Mouse (Mus musculus): Measurements from ENCODE around the gene Taf6. TPM values are rescaled to one million over a fixed set of nuclear protein-coding genes. Genes with fewer than 3 reads are reported as not detected.
"Not testable (repeated sequence)": the region's sequence is repeated elsewhere in the genome, so short reads cannot be mapped to it uniquely, and the experiment has no call there.

The Taf6 gene
- 10 to 100 TPM; 33.9 to 42.1 (median 36.6) TPM for total RNA-seq (2022)

- peak; percentile 57 to 75 for DNase-seq (ENCODE audit: low spot score in 2 of 2)
These were observed at the start of gene Taf6, which contains the start of gene Cnpy4 for GRCm38 (mm10) chr5:138186950-138187638. TSS of gene Taf6 (minus strand) at chr5:138187451. TSS of gene Cnpy4 (plus strand) at chr5:138187485.

DNA sequence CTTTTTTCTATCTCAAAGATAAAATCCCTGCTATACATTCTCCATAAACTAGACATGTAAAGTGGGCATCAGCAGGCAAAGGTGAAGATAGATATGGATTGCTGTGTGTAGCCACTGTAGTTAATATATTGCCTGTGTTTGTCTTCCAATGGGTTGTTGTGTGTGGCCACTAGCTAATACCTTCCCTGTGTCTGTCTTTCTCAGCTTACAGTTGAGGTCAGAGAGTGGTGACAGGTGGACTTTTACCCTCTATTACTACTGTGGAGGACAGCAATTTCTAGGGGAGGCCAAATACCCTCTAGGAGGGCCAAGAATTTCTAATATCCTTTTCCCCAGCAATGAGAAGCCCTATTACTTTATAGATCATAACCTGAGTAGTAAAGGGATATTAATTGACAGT lies 47.0 kb upstream of the Taf6 start:
- no peak for DNase-seq (ENCODE audit: low spot score in 2 of 2)

DNA sequence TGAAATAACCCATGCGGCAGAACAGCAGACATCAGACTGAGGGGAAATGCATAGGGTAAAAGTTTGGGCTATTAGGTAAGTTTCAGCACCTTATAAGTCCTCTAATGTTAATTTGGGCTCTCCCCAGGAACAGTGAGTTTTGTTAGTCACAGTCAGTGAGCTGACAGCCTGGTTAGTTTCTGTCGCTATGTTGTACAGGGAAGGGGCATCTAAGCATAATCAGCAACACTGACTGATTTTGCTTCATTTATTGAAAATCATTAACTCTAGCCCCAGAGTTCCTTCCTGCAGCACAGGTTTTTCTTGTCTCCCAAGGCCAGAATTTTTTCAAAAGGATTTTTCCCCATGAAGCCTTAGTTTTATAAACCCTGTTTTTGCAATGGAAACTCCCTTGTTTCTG lies 46.5 kb upstream of the Taf6 start:
- no peak for DNase-seq (ENCODE audit: low spot score in 2 of 2)

- DNase-seq (ENCODE audit: low spot score in 2 of 2): no peak
These were observed 42.3 kb upstream of the Taf6 start for GRCm38 (mm10) chr5:138229511-138229910.

DNA sequence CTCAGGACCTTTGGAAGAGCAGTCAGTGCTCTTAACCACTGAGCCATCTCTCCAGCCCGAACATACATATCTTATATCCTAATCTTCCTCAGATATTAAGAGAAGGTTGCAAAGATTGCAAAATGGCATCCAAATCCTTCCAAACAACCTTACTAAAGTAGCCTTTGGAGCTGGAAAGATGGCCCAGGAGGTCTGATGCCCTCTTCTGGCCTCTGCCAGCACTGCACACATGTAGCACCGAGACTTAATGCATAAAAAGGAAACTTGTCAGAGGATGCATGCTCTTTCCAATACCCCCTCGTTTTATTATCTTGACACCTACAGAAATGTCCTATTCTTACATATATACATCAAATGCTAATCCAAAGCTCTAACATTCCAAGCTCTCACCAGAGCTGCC lies 40.8 kb upstream of the Taf6 start:
- no peak for DNase-seq (ENCODE audit: low spot score in 2 of 2)

DNA sequence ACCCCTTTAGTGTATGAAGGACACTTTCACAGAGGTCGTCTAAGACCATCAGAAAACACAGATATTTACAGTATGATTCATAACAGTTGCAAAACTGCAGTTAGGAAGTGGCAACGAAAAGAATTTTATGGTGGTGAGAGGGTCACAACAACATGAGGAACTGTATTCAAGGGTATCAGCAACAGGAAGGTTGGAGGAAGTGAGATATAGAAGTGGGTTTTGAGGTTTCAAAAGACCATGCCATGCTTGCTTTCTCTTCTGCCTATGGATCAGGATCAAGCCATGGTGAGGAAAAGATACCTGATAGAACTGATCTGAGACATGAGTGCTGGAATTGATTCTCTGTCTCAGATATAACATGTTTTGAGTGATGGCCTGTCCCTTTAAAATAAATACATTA lies 40.1 kb upstream of the Taf6 start:
- no peak for DNase-seq (ENCODE audit: low spot score in 2 of 2)

- DNase-seq (ENCODE audit: low spot score in 2 of 2): no peak
These were observed 39.2 kb upstream of the Taf6 start for GRCm38 (mm10) chr5:138226491-138226890.

DNA sequence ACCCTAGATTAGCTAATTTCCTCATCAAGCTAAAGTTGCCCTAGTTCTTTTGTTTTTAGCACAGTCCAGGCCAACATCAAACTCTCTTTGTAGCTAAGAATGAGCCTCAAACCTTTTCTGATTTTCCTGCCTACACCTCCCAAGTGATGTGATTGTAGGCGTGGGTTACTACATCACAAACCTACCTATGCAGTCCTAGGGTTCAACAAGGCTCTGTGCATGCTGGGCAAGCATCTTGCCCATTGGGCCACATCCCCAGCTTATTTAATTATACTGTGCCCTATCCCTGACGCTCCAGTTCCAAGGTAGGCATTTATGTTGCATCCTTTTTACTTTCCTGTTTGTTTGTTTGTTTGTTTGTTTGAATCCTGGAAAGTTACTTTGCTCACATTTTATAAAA lies 38.4 kb upstream of the Taf6 start, which contains the start of gene Nxpe5:
Gene Nxpe5, plus strand, starts transcription at position 199 of the 400 bp plus-strand sequence.
- DNase-seq (ENCODE audit: low spot score in 2 of 2): no peak

DNA sequence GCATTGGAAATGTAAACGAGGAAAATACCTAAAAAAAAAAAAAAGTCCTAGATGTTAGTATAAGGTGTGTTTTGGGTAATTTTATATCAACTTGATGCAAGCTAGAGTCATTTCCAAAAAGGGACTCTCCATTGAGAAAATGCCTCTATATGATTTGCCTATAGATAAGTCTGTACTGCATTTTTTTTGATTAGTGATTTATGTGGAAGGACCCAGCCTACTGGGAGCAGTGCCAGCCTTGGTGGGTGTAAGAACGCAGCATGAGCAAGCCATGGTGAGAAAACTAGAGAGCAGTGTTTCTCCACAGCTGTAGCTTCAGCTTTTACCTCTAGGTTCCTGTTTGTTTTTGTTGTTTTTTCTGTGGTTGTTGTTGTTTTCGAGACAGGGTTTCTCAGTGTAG lies 36.0 kb upstream of the Taf6 start:
- DNase-seq (ENCODE audit: low spot score in 2 of 2): no peak

DNA sequence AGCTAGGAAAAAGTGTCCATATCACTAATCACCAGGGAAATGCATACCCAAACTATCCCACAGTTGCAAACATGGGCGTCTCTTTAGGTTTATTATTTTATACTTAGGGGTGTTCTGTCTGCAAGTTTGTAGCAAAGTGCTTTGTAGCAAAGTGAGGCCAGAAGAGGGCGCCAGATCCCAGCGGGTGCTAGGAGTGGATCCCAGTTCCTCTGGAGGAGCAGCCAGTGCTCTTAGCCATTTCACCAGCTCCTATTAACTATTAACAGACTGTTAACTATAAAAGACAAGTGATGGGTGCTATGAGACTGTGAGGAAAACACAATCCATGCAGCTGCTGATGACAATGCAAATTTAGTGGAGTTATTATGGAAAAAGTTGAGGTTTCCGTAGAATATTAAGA lies 34.9 kb upstream of the Taf6 start:
- DNase-seq (ENCODE audit: low spot score in 2 of 2): peak; percentile 49 to 50

DNA sequence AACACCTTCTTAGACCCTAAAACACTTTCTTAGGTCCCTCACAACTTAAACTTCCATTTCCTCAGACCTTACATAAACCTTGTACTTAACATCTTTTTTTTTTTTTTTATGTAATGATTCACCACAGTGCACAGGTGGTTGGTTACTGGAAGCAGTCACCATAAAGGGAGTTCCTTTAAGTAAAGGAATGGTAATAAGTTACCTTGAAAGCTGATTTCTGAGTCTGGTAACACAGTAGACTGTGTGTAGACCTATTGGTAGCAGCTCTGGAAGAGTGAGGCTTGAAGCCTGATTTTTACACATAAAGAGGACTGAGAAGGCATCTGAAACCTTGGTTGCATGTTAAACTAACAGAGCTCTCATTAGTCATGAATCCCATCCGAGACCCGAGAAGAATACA lies 32.6 kb upstream of the Taf6 start:
- DNase-seq (ENCODE audit: low spot score in 2 of 2): no peak

DNA sequence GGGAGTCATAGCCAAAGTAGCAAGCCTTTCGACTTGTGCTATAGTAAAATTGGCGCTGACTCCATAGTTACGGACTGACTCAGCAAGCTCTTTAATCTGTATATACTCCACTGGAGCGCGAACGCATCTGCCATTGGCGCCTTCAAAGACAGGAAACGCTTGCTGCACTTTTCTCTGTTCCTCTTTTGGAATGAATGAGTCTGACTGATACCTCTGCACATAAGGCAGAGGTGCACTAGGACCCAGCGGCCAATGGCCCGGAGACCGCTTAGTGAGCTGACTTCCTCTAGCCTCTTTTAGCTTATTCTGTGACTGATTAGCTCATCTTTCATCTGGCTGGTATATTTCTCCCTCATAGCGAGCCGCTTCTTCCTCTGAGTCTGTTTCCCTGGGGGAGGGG lies 29.4 kb upstream of the Taf6 start:
- not testable (repeated sequence) for DNase-seq (ENCODE audit: low spot score in 2 of 2)

GRCm38 (mm10) chr5:138207873-138208272 lies 20.6 kb upstream of the Taf6 start:
- no peak for DNase-seq (ENCODE audit: low spot score in 2 of 2)

- no peak for DNase-seq (ENCODE audit: low spot score in 2 of 2)
These were observed 20.0 kb upstream of the Taf6 start for GRCm38 (mm10) chr5:138207253-138207652.

GRCm38 (mm10) chr5:138202086-138202485 lies 14.8 kb upstream of the Taf6 start:
- DNase-seq (ENCODE audit: low spot score in 2 of 2): no peak

DNA sequence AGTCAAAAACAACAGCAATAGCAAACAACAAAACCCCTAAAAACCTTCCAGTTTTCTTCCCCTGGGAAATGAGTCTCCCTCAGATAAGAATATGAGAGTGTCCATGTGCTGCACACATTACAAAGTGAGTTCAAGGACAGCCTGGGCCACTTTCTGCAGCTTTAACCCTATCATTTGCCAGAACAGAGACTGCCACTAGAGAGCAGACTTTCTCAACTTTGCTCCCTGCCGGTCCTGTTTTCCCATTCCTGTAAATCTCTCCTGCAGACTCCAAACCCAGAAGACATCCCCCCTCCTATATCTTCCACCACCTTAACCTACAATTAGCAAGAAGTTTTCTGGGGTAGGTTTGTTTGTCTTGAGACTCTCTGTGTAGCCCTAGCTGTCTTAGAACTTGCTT lies 12.3 kb upstream of the Taf6 start:
- DNase-seq (ENCODE audit: low spot score in 2 of 2): no peak

DNA sequence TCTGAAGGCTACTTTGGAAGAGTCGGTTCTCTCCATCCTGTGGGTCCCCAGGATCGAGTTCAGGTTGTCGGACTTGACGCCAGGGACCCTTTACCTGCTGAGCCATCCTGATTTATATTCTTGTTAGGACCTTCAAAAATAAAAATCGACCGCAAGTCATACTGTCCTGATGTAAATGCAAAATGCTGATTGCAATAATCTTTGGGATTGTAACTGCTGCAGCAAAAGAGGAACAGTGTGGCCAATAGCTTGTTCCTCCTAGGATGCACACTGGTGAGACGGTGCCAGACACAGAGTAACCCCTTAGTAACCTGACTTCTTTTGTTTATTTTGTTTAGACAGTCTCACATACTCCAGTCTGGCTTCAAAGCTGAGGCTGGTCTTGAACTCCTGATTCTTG lies 8.2 kb upstream of the Taf6 start:
- no peak for DNase-seq (ENCODE audit: low spot score in 2 of 2)

DNA sequence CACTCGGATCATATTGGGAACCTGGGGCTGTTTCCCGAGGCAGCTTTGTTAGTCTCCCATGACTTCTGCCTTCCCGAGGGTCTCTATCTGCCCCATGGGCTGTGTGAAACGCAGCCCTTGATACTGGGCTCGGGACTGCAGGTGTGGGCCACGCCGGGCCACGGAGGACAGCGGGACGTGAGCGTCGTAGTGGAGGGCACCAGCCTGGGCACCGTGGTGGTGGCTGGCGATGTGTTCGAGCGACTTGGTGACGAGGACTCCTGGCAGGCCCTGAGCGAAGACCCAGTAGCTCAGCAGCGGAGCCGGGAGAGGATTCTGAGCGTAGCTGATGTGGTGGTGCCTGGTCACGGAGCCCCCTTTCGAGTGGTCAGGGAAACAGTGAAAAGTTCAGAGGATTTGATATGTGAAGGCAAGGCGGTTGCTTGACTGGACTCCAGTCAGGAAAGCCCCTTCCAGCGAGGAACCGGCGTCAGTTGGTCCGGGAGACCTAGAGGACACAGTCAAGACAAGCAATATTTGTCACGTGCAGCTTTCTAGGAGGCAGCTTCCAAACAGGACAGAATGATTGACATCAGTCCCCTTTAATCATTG lies 7.6 kb upstream of the Taf6 start:
- DNase-seq (ENCODE audit: low spot score in 2 of 2): peak in 1 of 2 experiments; percentile 11

GRCm38 (mm10) chr5:138193771-138194727 lies 6.8 kb upstream of the Taf6 start, which contains the start of gene Mblac1:
TSS of gene Mblac1 (plus strand) at chr5:138194314.
- peak; percentile 68 to 74 for DNase-seq (ENCODE audit: low spot score in 2 of 2)

DNA sequence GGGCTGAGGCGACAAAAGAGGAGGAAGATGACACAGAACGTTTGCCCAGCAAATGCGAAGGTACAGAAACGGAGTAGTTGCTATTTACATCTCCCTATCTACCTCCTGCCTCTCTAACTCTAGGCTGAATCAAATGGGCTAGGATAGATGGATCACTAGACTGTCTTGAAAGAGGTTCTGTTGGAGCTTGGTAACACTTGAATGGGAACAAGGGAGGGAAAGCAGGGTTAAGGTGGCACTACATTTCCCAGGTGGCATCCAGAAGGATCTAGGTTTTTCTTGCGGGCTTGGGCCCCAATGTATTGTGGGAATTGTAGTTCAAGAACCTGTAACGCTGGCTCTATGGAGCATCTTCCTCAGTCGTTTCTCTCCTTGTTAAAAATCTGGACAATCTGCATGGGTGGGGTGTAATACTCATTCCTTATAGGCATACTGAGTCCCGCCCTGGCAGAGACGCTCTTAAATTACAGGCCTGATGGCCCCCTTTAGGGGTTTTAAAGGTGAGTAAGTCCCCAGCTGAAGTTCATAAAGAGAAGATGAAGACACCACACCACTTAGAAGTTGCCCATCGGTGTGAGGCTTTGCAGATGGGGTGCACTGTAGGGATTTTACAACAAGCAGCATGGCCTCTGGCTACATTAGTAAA lies 533 bp upstream of the Taf6 start:
- DNase-seq (ENCODE audit: low spot score in 2 of 2): peak; percentile 40 to 42

DNA sequence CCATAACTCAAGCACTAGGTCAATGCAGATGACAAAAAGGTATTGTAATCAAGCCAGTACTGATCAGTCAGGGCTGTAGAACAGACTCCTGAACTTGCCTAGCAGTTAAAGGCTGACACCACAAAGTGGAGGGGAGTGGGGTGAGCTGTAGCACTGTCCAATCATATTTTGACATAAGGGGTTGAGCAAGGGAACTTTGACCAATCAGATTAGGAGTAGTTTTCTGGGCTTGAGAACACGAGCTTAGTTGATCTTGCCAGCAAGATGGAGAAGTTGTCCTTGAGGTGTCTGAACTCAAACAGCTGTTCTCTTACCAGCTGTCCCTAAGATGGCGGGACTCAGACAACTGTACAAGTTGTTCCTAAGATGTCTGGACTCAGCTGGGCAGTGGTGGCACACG lies 14.0 kb downstream of the Taf6 start:
- no peak for DNase-seq (ENCODE audit: low spot score in 2 of 2)
